Mouse (Mus musculus) c-Kit-positive CD71-negative TER-119-negative erythroid progenitor cells, embryonic 14.5 days (primary cell): ENCODE data around the gene Mmaa.

Experiments used
- DNase-seq: peaks from one replicate; pipeline ENCODE4 v3.0.0-alpha.2; 2013; ENCODE audit warnings: low read depth

Gene Mmaa

GRCm38 (mm10) chr8:79294610-79295275, at the start of gene Mmaa:
TSS of gene Mmaa (minus strand) at chr8:79294937.
- peak; percentile 95 for DNase-seq

- no peak for DNase-seq
These were observed 46.5 kb upstream of the Mmaa start for GRCm38 (mm10) chr8:79341236-79341635.

- DNase-seq, result no peak
These were observed 44.8 kb upstream of the Mmaa start for GRCm38 (mm10) chr8:79339555-79339954.

- DNase-seq, result no peak
These were observed 43.9 kb upstream of the Mmaa start for GRCm38 (mm10) chr8:79338619-79339018.

GRCm38 (mm10) chr8:79332109-79332900, 37.6 kb upstream of the Mmaa start:
- DNase-seq, result no peak

GRCm38 (mm10) chr8:79331571-79331970, 36.8 kb upstream of the Mmaa start:
- DNase-seq, result no peak

GRCm38 (mm10) chr8:79331017-79331416, 36.3 kb upstream of the Mmaa start:
- DNase-seq, result no peak

- no peak for DNase-seq
These were observed 35.0 kb upstream of the Mmaa start for GRCm38 (mm10) chr8:79329735-79330134.

GRCm38 (mm10) chr8:79329182-79329581, 34.4 kb upstream of the Mmaa start:
- DNase-seq, result no peak

- no peak for DNase-seq
These were observed 30.8 kb upstream of the Mmaa start for GRCm38 (mm10) chr8:79325510-79325909.

GRCm38 (mm10) chr8:79324928-79325327, 30.2 kb upstream of the Mmaa start:
- no peak for DNase-seq

GRCm38 (mm10) chr8:79324036-79324435, 29.3 kb upstream of the Mmaa start:
- no peak for DNase-seq

GRCm38 (mm10) chr8:79323121-79323520, 28.4 kb upstream of the Mmaa start:
- no peak for DNase-seq

- no peak for DNase-seq
These were observed 16.1 kb upstream of the Mmaa start for GRCm38 (mm10) chr8:79310801-79311200.

- DNase-seq, result no peak
These were observed 11.2 kb upstream of the Mmaa start for GRCm38 (mm10) chr8:79305941-79306340.

- no peak for DNase-seq
These were observed 6.8 kb upstream of the Mmaa start for GRCm38 (mm10) chr8:79301548-79301947.

- no peak for DNase-seq
These were observed 5.0 kb upstream of the Mmaa start for GRCm38 (mm10) chr8:79299704-79300103.

GRCm38 (mm10) chr8:79297763-79298162, 3.0 kb upstream of the Mmaa start:
- no peak for DNase-seq

GRCm38 (mm10) chr8:79295276-79296105, 754 bp upstream of the Mmaa start:
- DNase-seq, result no peak

- no peak for DNase-seq
These were observed 896 bp downstream of the Mmaa start for GRCm38 (mm10) chr8:79293841-79294240.

- no peak for DNase-seq
These were observed 1.9 kb downstream of the Mmaa start for GRCm38 (mm10) chr8:79292712-79293264.

GRCm38 (mm10) chr8:79289592-79289991, 5.1 kb downstream of the Mmaa start:
- DNase-seq, result no peak
